Mouse (Mus musculus) heart, postnatal 4 days (tissue): ENCODE results near the gene 4933427D14Rik. TPM values are rescaled to one million over a fixed set of nuclear protein-coding genes. Genes with fewer than 3 reads are reported as not detected.

Experiments
- DNase-seq: peaks from one replicate; pipeline ENCODE4 v3.0.0; 2021
- total RNA-seq, 2 experiments: library from RNA; stranded (reverse); gene quantifications; 2 replicates each; pipeline ENCODE4 v1.2.3; 2021

The 4933427D14Rik gene
- 1 to 10 TPM; 6.0 to 7.4 TPM for total RNA-seq

DNA sequence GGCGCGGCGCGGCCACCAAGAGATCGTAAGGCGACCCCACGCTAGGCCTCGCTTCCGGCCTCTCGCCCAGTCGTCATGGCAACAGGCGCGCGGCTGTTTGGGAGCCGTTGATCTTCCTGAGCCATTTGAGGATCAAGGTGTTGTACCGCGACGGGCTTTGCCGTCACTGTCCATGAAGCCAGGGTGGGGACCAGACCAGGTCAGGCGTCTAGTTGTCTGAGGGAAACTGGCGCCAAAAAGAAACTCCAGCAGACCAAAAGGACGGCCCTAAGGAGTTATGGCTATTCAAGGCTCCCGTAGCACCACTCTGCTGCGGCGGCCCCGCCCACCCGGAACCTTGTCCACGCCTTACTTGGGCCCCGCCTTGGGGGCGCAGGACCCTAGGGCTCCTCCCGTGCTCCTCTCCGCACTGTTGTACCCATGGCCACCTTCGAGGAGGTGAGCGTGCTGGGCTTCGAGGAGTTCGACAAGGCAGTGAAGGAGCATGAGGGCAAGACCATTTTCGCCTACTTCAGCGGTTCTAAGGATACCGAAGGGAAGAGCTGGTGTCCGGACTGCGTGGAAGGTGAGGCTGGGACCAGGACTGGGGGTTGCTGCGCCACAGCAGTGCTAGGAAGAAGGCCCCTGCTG is at the start of gene 4933427D14Rik, which contains the start of gene Txndc17:
Gene 4933427D14Rik, minus strand, starts transcription at position 256 of the 630 bp plus-strand sequence.
Gene Txndc17, plus strand, starts transcription at position 344 of the 630 bp plus-strand sequence.
- peak; percentile 88 for DNase-seq

DNA sequence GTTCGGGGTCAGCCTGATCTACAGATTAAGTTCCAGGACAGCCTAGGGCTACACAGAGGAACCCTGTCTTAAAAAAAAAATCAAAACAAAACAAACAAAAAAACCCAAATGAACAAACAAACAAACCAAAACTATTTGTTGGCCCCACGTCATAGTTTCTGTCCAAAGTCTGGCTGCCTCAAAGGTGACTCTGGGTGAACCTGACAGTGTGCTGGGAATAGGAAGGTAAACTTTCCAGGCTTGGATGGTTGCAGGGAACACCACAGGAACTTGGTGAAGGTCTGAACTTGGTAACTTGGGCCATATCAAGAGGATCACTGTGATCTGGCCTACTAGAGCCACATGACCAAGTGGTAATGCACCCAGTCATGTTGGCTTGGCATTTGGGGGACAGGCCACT is 49.2 kb upstream of the 4933427D14Rik start:
- no peak for DNase-seq

DNA sequence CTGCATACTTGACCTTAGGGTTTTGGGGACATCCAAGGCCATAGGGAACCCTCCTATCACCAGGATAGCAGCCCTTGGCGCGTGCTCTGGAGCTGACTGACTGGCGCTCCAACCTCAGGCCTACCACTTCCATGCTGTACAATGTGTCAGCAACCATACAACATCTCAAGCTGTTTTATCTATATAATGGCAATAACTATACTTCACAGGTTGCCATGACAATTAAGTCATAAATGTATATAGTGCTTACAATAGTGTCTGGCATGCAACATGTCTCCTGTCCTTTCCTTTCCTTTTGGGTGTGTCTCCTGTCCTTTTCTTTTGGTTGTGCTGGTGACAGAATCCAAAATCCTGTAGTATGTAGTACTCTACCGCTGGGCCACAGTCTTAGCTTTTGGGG is 48.4 kb upstream of the 4933427D14Rik start:
- no peak for DNase-seq

DNA sequence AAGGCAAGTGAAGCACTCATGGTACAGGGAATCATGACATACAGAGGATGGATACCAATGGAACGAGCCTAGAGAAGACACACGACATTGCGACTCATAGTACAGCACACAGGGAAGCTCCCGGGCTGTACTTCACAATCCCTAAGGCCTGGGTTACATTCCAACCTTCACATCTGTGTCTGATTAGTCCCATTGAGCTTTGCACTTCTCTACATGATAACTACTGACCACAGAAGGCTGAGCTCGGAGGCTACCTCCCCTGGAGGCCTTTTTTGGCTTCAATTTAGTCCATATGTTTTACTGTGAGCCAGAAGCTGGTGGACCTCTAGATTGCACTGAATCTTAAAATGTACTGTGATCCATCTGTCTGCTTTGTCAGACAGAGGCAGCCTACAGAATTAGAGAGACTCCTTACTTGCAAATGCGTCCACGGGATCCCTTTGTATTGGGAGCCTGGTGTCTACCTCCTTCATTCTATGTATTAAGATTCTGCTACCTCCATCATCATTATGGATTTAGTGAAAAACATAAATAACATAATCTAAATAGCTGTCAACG is 38.0 kb upstream of the 4933427D14Rik start:
- no peak for DNase-seq

DNA sequence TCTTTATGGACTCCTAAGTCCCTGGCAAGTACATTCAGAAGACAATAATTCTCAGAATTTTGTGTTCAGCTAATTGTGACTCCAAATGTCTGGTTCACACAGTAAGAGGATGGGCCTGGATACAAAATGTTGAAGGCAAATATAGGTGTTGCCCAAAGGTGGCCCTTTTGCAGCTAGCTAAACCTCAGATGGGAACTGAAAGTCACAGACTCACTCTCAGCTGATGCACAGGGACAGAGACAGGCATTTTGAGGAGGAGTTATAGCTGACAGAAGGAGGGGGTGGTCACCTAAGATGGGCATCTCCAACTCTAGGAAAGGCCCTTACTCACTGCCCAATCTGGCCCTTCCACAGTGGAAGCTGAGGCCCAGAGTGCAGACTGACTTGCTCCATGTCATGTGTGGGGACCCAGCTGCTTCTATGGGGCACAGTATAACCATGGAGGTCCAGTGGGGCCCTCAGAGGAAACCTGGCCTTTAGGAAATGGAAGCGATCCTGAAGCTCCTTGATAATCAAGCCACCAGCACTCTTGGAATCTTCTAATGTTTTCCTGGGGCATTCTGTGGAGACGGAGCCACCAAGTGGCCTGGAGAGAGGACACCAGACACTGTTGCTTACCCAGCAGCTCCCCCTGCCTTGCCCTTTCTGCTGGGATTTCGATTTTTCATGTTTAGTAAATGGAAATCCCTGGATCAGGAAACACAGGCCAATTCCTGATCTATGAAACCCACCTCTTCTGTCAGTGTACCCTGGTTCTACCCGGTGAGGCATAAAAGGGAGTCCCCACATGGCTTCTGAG is 33.0 kb upstream of the 4933427D14Rik start:
- DNase-seq: no peak

DNA sequence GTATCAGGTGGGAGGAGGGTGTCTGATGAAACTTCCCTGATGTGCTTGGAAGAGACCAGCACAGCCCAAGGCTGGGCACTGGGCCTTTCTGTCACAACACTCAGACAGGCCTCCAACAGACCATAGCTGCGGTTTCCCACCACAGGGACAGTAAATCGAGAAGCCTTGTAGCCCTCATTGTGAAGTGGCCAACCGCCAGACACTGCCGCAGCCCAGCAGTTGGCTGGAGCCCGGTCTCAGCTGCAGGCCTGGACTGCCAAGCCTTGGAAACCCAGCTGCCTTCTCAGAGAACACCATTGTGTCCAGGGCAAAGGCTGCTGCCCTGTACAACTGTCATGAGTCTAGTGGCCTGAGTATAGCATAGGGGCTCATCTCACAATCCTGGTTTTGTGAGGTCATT is 26.8 kb upstream of the 4933427D14Rik start:
- DNase-seq: no peak

DNA sequence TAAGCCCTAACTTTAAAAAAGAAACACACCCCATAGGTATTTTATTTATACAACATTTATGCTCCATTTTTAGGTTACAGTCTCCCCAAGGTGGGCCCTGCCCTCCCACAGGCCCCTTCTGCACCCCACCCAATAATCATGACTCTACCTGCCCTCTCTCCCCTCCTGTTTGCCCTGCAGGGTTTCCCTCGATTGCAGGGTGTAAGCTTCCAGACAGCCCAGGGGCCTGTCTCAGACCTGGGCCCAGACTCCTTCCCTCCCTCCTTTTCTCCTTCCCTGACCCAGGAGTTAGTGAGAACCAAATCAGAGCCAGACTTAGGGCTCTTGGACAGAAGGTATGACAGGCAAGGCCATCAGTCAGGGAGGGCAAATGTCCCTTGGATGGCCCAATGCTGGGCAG is 25.7 kb upstream of the 4933427D14Rik start:
- no peak for DNase-seq

DNA sequence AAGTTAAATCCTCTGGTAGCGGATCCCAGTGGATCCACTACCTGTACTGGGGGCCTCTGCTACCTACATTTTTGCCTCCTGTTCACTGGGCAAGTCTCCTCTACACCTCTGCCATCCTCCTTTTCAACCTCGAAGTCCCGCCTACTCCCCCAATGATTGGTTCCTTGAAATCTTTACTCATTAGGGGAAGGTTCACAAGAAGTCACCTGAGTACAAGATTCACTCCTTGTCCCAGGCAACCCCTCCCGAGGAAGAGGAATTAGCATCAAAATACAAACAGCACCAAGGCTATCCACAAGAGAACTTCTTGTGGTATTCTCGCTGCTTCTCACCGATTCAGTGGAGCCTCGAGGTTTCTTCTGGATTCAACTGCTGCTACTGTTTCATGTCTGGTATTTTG is 24.8 kb upstream of the 4933427D14Rik start:
- DNase-seq: no peak

DNA sequence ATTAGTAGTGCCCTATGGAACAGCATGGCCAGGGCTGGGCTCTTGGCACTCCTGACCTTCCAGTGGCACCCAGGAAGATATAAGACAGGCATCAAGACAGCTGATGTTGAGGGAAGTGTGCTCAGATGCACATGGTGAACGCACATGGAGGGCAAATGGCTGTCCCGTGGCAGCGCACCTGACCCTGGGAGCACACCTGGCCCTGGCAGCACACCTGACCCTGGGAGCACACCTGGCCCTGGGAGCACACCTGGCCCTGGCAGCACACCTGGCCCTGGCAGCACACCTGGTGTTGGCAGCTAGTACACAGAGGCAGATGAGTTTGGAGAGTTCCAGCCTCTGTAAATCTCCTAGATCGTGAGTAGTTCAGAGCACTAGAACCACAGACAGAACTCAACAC is 21.3 kb upstream of the 4933427D14Rik start:
- DNase-seq: no peak

DNA sequence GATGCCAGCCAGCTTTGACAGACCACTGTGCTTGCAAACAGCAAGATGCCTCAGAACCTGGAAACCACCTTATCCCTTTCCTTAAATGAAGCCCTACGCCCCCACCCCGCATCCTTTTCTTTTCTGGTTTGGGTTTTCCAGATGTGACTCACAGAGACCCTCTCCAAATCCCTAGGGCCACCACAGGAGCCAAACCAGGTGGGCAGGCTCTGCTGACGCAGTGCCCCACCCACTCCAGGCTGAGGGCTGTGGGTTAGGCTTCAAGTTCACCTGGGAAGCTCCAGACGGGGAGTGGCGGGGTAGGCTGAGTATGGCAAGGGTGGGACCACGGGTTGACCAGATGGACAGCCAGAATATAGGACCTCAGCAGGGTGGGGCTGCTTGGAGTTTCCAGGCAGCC is 19.6 kb upstream of the 4933427D14Rik start:
- no peak for DNase-seq

DNA sequence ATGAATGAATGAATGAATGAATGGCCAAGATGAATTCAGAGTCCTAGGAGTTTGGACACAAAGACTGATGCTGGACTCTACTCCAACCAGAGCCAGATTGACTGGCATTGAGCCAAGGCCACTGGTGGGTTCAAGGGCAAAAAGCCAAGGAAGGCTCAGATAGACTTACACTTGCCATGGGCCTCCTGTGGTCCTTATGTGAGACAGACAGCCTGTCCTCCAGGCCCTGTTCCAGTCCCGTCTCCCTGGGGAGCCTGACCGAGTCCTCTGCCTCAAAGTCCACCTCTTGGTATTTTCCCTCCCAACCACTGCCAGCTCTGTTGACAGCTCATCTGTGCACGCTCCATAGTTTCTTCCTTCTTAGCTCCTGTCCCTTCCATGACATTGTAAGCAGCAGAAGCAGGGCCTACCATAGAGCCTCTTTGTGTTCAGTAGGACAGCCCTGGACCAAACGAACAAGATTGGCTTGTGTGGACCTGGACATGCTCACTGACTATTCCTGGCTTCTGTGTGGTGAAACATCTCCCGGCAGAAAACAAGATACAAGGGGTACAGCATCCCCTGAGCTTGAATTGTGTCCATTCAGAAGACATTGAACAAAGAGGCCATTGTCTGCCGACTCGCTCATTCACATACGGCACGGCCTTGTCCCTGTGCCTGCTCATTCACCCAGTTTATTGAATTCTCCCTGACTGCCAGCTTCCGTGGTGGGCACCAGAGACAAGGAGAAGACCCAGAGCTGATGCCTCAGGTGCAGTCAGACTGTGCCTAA is 18.9 kb upstream of the 4933427D14Rik start:
- no peak for DNase-seq

DNA sequence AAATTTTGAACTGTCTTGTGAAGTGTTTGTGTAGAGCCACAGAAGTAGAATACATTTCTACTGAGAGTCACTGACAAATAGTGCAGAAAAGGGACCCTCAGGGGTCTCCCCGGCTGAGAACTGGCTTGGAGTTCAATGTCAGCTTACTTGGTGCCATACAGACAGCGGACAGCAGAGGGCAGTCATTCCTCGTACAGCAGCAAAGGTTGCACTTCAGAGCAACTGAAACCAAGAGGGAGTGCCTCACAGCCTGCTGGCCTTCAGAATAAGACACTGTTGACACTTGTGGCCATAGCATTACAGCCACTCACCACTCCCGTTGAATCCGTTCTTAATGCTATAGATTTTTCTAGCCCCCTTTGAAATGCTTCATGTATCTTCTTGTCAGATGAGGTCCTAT is 17.6 kb upstream of the 4933427D14Rik start:
- peak; percentile 84 for DNase-seq

DNA sequence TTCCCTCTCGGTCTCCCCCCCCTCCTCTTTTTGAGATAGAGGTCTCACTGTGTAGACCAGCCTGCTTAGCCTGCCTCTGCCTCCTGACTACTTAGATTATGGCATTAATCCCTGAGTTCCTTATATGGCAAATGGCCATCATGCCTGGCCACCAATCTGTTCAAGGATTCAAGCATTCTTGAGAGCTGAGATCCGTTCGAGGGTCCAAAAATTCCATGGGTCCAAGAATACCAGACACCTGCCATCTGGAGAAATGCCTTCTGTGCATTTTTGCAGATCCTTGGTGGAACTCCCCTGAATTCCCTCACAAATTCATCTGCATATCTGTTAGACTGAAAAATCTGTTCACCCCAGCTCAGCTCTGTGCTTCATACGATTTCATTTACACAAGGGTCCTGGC is 16.2 kb upstream of the 4933427D14Rik start:
- no peak for DNase-seq

DNA sequence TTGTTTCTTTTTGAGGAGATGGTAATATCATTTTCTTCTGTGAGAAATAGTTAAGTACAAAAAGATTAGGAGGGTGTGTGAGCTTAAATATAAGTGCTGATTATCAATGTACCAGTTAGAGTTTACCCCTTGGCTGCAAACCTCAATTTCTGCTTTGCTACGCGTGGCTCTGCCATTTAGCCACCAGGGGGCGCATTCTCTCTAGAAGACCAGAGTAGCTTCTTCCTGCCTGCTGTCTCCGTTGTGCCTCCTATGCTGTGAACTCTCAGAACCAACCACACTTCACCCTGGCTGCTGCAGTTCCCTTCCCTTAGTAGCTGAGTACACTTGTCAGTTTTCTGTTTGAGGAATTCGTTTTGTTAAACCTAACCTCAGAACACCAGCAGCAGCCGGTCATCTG is 14.0 kb upstream of the 4933427D14Rik start:
- DNase-seq: peak; percentile 80

DNA sequence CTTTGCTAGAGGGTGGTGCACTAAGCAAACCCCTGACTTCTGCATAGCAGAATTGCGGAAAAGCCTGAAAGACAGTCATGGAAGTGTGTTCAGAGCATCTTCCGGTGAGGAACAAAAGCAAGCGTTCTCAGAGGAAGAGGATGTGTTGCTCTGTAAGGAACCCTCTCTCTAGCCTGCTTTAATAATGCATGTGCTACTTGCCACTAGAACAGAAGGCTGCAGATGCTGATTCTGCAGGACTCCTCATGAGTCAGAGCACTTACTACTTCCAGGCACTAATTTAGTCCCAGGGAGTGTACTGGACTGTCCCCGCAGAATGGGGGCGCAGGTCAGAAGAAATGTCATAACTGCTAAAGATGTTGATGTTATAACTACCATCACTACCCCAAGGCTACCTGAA is 9.9 kb upstream of the 4933427D14Rik start:
- no peak for DNase-seq

DNA sequence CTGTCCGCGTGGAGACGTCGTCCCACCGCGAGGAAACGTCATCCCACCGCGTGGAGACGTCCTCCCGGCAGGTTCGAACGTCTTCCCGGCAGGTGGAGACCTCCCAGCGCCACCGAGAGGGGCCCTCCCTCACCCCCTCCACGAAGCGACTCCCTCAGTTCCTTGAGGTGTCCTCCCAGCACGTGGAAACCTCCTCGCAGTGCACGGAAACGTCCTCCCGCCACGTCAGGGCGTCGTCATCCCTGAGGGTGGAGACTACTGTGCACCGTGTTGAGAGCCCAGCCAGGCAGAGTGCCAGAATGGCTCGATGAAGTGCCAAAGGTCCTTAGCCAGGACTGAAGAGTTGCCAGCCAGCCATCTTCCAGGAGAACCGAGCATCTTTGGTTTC is 8.1 kb upstream of the 4933427D14Rik start, which contains the start of gene Med31:
Gene Med31, minus strand, starts transcription at position 183 of the 388 bp plus-strand sequence.
- DNase-seq: peak; percentile 82

DNA sequence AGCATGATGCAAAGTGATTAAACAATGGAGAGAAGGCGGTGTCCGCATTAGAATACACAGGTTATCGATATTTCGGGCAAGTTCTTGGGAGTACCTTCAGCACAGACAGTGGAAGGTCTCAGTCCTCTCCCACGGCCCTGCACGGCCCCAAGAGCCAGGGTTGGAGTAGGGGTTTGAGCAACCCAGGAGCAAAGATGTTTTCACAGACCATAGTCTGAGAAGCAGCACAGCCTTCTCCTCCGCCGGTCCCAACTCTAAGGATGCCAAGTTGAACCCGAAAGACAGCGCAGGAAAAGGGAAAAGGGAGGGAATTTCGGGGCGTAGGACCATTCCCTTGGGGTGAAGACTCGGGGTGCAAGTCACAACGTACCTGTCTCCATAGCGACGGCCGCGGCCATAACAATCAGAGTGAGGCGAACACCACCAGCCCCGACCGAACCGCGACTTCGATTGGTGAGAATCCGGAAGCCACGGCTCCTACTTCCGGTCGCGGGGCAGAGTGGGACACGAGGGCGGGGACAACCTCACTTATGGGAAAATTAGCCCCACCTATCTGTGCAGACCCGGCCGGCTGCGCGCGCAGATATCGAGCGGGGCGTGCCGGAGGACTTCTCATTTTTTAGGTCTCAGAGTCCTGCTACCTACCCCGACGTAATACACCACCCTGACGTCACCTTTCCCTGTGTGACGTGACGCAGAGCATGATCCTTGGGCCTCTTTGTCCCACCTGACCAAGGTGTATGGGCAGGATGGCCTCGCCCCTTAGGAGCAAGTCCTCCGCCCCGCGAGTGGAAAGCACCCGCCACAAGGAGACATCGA is 7.5 kb upstream of the 4933427D14Rik start:
- DNase-seq: peak; percentile 95

DNA sequence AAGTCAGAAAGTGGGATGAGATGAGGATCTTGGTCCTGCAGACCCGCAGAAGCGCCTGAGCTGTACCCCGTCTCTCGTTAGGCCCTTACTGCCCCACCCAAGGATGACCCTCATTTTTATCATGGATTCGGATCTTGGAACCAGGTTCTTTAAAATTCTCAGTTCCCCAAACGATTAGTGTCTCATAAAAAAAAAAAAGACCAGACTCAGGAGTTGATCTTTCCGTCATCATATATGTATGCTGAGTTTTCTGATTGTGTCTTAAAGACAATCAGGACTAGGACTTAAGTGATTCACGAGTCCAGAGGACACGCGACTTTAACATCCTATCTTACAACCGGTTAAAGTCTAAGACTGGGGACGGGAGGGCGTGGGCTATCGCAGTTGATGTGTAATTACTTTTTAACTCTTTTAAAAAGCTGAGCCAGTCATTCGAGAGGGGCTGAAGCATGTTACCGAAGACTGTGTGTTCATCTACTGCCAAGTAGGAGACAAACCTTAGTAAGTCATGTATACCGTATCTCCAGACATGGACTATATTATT is 647 bp upstream of the 4933427D14Rik start:
- DNase-seq: no peak

DNA sequence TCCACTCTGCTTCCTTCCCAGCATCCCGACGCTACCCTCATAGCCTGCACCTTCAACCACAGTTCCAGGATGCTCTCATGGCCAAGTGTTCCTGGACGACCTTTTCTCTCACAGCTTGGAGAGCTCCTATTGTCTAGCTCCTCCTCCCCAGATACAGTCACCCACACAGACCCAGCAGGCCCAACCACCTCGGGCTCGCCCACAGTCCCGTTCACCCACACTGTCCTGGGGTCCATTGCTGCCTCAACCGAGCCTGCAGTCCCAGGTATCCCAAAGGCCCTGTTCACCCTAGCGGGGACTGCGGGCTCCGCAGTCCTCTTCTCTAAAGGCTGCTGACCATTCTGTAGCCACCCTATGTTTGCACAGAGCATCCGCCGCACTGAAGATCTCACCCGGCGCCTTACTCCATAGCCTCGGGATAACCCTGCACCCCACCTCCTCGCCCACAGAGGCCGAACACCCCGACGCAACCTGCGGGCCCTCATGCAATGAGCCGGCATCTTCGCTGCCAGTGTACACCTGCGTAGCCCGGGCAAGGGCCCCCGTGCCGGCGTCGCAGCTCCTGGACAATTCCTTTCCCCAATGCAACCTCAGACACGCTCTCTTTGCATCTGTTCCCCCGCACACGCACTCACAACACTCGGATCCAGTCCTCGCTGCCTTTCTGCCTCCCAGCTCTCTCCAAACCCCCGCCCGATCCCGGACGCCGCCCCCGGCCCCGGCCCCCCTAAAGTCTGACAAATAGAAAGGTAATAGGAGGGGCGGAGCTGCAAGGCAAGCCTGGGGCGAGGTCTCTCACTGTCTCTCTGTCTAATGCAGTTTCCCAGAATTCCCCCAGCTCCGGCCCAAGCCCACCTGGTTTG is 687 bp downstream of the 4933427D14Rik start, which contains the start of gene Gm43951:
Gene Gm43951, minus strand, starts transcription at position 500 of the 863 bp plus-strand sequence.
- peak; percentile 29 for DNase-seq

DNA sequence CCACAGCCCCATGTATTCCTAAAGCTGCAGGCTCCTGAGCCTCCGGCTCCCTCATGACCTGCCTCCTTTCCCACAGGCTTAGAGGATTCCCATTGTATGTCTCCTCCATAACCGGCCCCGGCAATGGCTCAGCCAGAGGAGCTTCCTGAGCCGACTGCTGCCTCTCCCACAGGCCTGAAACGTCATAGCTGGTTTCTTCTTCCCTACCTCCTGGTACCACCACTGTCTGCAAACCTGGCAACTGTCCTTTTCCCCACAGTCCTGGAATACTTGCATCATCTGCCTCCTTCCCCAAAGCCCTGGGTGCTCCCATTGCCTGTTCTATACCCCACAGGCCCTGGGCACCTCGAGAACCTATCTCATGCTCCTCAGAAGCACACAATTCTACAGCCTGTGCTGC is 2.0 kb downstream of the 4933427D14Rik start:
- no peak for DNase-seq
